Mouse (Mus musculus): ENCODE data around the gene Mamdc4.

DNA sequence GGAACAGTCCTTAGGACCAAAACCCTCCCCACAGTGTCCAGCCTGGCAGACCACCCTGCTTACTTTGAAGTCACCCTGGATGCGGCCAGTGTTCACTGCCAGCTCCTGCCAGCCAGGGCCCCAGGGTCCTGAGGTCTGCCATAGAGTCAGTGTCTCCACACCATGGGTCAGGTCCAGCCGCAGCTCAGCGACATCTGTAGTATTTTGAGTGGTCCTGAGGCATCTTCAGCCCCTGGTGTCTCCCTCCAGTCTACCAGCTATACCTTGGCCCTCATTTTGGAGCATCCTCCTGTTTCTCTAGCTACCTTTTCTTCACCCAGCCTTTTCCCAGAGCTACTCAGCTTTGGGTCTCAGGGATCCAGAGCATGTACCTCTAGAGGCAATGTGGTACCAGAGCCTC lies 5.3 kb downstream of the Mamdc4 start:
- TF ChIP-seq CTCF (IDR thresholded peaks at IDR 0.05): no peak
- no peak for TF ChIP-seq POLR2A (IDR thresholded peaks at IDR 0.05; ENCODE audit: insufficient read depth, low read depth, low read length)
- TF ChIP-seq EP300 (IDR thresholded peaks at IDR 0.05; ENCODE audit: insufficient read depth, low read depth, low read length): no peak
